Mouse (Mus musculus): ENCODE results near the gene Rtp4. TPM values are rescaled to one million over a fixed set of nuclear protein-coding genes. Genes with fewer than 3 reads are reported as not detected.

Rtp4 gene
- polyA plus RNA-seq, 1 experiment from 2014 or later = 3.1 TPM

DNA sequence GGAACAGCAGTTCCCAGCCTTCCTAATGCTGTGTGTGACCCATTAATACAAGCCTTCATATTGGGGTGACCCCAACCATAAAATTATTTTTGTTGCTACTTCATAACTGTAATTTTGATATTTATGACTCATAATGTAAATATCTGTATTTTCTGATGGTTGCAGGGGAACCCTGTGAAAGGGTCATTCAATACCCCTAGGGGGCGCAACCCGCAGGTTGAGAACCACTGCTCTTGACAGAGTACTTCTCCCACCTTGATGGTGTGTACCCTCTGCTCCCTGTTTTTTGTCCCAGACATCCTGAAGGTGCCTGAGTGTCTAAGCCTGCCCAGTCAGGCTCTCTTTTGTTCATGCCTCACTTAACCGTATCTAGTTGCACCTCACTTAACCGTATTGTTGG is 27.7 kb downstream of the Rtp4 start:
- ATAC-seq (ENCODE audit: low FRiP score) (no peak), DNase-seq (ENCODE audit: low spot score) (no peak)
- no peak overlapping the region for H3K4me2 ChIP-seq (replicated peaks; ENCODE audit: low read depth, low read length)
- H3K4me1 ChIP-seq (replicated peaks; ENCODE audit: control insufficient read depth, insufficient read depth, low read length) = no peaks in the 10 kb centered on the region
- 83% methylated on average over 4 of the region's 4 CpGs for WGBS
- no peak overlapping the region for H3K27ac ChIP-seq (ENCODE audit: low read depth, low read length)
- no peak overlapping the region for H3K4me3 ChIP-seq (ENCODE audit: low read depth, low read length)
- H3K27me3 ChIP-seq (ENCODE audit: control insufficient read depth, insufficient read depth, low read length) = no peaks in the 10 kb centered on the region
- no peak overlapping the region for H3K9ac ChIP-seq (ENCODE audit: low read depth, low read length)
- H3K9me3 ChIP-seq (ENCODE audit: control insufficient read depth, low read length) = no peaks in the 10 kb centered on the region
- no peaks in the 10 kb centered on the region for H3K36me3 ChIP-seq (ENCODE audit: control insufficient read depth, insufficient read depth, low read length)

DNA sequence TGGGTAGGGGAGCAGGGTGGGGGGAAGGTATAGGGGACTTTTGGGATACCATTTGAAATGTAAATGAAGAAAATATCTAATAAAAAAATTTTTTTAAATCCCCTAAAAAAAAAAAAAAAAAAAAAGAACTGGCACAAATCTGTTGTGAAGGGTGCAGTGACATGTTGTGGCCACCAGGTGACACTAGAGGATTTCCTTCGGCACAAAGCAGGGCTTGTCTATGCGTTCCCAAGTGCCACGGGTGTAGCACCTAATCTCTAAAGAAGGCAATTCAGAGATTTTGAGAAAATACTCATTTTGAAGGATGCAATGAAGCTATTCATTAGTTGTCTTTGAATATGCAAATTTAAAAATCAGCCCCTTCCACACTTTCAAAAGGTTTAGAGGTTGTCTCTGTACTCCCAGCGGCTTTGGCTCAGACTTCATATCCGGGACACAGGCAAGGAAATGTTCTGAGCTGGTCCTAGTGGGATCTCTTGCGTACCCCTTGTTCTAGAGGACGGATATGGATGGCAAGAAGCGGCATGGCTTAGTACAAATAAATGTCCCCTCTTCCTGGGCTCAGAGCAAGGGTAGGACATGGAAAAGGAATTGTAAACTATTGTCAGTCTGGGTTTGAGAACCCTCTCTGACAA is 30.4 kb downstream of the Rtp4 start:
- DNase-seq (ENCODE audit: low spot score) (peak; percentile 74), ATAC-seq (ENCODE audit: low FRiP score) (0 out of 2 replicates have a peak, but pooled peaks have one; percentile 64)
- Histone ChIP-seq H3K27ac (ENCODE audit: low read depth, low read length) (no peak overlapping the region), H3K27me3 (ENCODE audit: control insufficient read depth, insufficient read depth, low read length) (no peaks in the 10 kb centered on the region), H3K4me1 (replicated peaks; ENCODE audit: control insufficient read depth, insufficient read depth, low read length) (no peaks in the 10 kb centered on the region), H3K9ac (ENCODE audit: low read depth, low read length) (no peak overlapping the region), H3K36me3 (ENCODE audit: control insufficient read depth, insufficient read depth, low read length) (no peaks in the 10 kb centered on the region), H3K4me2 (replicated peaks; ENCODE audit: low read depth, low read length) (no peak overlapping the region), H3K9me3 (ENCODE audit: control insufficient read depth, low read length) (no peaks in the 10 kb centered on the region), H3K4me3 (ENCODE audit: low read depth, low read length) (no peak overlapping the region)
- 49% methylated on average over 8 of the region's 8 CpGs for WGBS

DNA sequence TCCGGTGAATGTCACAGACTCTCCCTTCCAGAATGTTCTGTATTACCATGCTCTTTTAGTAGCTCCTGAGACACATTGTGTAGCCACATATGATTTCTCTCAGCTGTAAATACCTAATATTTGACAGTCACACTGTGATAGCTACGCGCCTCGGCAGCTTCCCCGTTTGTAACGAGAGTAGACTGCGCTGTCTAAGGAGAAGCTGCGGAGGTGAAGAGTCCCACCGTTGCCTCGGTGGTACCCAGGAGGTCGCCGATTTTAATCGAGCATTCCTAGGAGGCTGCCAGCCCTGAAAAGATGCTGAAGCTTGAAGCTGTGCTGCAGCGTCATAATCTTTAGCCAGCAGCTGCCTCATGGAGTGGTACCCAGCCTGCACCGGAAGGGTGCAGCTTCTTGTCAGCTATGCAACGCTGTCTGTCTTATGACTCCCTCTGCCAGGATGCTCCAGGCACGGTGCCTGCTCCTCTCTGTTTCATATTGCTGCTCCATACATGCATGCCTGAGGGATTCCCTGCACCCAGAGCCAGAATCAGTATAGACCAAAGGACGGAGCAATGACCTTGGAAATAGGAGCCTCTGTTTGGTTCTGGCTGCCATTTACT is 31.0 kb downstream of the Rtp4 start:
- Histone ChIP-seq H3K27me3 (ENCODE audit: control insufficient read depth, insufficient read depth, low read length) (no peaks in the 10 kb centered on the region), H3K9me3 (ENCODE audit: control insufficient read depth, low read length) (no peaks in the 10 kb centered on the region), H3K27ac (ENCODE audit: low read depth, low read length) (no peak overlapping the region), H3K36me3 (ENCODE audit: control insufficient read depth, insufficient read depth, low read length) (no peaks in the 10 kb centered on the region), H3K4me3 (ENCODE audit: low read depth, low read length) (no peak overlapping the region), H3K4me2 (replicated peaks; ENCODE audit: low read depth, low read length) (no peak overlapping the region), H3K9ac (ENCODE audit: low read depth, low read length) (no peak overlapping the region), H3K4me1 (replicated peaks; ENCODE audit: control insufficient read depth, insufficient read depth, low read length) (no peaks in the 10 kb centered on the region)
- DNase-seq (ENCODE audit: low spot score) = no peak
- 86% methylated on average over 18 of the region's 18 CpGs for WGBS
- ATAC-seq (ENCODE audit: low FRiP score) = 0 out of 2 replicates have a peak, but pooled peaks have one; percentile 33

DNA sequence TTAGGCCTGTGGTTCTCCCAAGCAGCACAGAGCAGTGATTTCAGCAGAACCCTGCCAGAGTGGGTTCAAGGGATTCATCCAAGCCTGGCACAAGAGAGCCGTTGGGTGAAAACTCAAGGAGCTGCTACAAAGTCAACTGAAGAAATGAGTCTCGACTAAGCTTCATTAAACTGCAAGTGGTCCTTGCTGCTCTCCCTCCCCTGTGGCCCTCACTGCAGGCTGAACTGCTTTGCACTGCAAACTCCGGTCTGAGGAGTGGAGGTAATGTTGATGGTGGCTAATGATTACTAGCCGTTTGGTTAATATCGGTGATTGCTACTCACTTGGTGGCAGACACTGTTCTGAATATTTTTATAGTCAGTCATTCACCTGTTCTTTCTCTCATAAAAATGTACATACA is 34.6 kb downstream of the Rtp4 start:
- 80% methylated on average over 5 of the region's 5 CpGs for WGBS
- no peak overlapping the region for H3K27ac ChIP-seq (ENCODE audit: low read depth, low read length)
- ATAC-seq (ENCODE audit: low FRiP score) (no peak), DNase-seq (ENCODE audit: low spot score) (no peak)
- no peak overlapping the region for H3K4me3 ChIP-seq (ENCODE audit: low read depth, low read length)
- no peaks in the 10 kb centered on the region for H3K4me1 ChIP-seq (replicated peaks; ENCODE audit: control insufficient read depth, insufficient read depth, low read length)
- H3K4me2 ChIP-seq (replicated peaks; ENCODE audit: low read depth, low read length) = no peak overlapping the region
- H3K9me3 ChIP-seq (ENCODE audit: control insufficient read depth, low read length) = no peaks in the 10 kb centered on the region
- no peaks in the 10 kb centered on the region for H3K36me3 ChIP-seq (ENCODE audit: control insufficient read depth, insufficient read depth, low read length)
- H3K9ac ChIP-seq (ENCODE audit: low read depth, low read length) = no peak overlapping the region
- no peaks in the 10 kb centered on the region for H3K27me3 ChIP-seq (ENCODE audit: control insufficient read depth, insufficient read depth, low read length)

DNA sequence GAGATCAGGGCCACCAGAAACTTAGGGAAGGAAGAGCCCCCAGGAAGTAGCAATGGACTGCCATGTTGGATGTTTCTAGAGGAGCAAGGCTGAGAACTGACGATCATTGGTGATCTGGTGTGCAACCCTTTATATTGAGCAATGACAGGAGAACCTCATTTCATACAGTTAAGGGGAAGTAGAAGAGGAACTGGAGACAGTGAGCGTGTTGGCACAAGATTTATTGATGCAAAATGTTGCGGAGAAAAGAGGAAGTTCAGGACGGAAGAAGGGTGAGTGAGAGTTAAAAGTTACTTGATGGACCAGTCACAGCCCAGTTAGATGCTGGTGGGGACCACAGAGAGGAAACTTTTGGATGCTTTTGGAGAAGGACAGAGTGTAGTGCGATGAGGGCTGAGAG is 37.1 kb downstream of the Rtp4 start:
- H3K4me2 ChIP-seq (replicated peaks; ENCODE audit: low read depth, low read length) = no peak overlapping the region
- ATAC-seq (ENCODE audit: low FRiP score) = no peak
- 94% methylated on average over 5 of the region's 5 CpGs for WGBS

DNA sequence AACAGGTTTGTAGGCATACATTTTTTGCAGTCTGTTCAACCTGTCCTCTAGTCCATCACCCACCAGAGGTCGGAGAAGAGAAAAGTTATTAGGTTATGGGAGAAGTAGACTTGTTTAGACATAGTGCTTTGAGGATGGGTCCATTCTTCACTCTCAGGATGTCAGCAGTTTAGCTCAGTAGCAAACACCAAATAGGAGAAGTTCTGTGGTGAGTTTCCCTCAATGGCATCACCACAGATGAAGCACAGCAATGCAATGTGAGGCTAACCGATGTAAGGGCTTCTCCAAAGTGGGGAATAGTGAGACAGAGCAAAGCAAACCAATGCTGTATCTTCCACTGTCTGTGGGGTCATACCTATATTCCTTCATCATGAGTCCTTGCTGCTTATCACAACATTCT is 37.6 kb downstream of the Rtp4 start:
- H3K27ac ChIP-seq (ENCODE audit: low read depth, low read length) = no peak overlapping the region
- WGBS = 96% methylated on average over 2 of the region's 2 CpGs
- H3K4me2 ChIP-seq (replicated peaks; ENCODE audit: low read depth, low read length) = no peak overlapping the region
- H3K9me3 ChIP-seq (ENCODE audit: control insufficient read depth, low read length) = no peaks in the 10 kb centered on the region
- H3K27me3 ChIP-seq (ENCODE audit: control insufficient read depth, insufficient read depth, low read length) = no peaks in the 10 kb centered on the region
- H3K36me3 ChIP-seq (ENCODE audit: control insufficient read depth, insufficient read depth, low read length) = no peaks in the 10 kb centered on the region
- no peaks in the 10 kb centered on the region for H3K4me1 ChIP-seq (replicated peaks; ENCODE audit: control insufficient read depth, insufficient read depth, low read length)
- H3K9ac ChIP-seq (ENCODE audit: low read depth, low read length) = no peak overlapping the region
- ATAC-seq (ENCODE audit: low FRiP score) = no peak
- no peak for DNase-seq (ENCODE audit: low spot score)
- H3K4me3 ChIP-seq (ENCODE audit: low read depth, low read length) = no peak overlapping the region

More for the DNA sequence above, 37.1 kb downstream of the Rtp4 start:
- H3K4me3 ChIP-seq (ENCODE audit: low read depth, low read length) = no peak overlapping the region
- H3K9ac ChIP-seq (ENCODE audit: low read depth, low read length) = no peak overlapping the region
- H3K4me1 ChIP-seq (replicated peaks; ENCODE audit: control insufficient read depth, insufficient read depth, low read length) = no peaks in the 10 kb centered on the region
- H3K27me3 ChIP-seq (ENCODE audit: control insufficient read depth, insufficient read depth, low read length) = no peaks in the 10 kb centered on the region
- no peaks in the 10 kb centered on the region for H3K36me3 ChIP-seq (ENCODE audit: control insufficient read depth, insufficient read depth, low read length)
- no peak for DNase-seq (ENCODE audit: low spot score)
- no peaks in the 10 kb centered on the region for H3K9me3 ChIP-seq (ENCODE audit: control insufficient read depth, low read length)
- no peak overlapping the region for H3K27ac ChIP-seq (ENCODE audit: low read depth, low read length)

DNA sequence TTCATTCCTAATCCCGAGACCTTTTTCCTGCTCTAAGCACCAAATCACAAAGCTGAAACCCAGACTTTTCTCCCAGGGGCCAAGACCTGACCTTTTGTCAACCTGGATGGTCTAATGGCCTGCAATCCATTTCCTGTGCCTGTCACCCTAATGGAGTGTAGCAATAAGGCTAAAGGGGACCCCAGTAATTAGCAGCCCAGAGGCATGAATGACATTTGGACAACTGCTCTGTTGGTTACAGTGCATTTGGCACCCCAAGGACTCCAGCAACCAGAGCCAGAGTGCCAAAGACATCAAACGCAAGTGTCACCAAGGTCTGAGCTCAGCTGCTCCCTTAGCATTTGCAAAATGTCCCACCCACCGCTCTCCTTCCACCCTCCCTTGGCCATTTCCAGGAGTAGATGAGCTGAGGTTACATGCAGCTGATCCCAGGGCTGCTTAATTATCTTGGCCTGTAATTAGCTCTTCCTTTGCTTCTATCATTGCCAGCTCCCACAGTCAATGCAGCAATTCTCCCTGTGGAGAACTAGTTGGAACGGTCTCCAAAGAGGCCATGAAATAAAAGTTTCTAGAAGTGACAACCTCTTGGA is 48.4 kb downstream of the Rtp4 start:
- H3K36me3 ChIP-seq (ENCODE audit: control insufficient read depth, insufficient read depth, low read length) = no peaks in the 10 kb centered on the region
- WGBS = 52% methylated on average over 4 of the region's 4 CpGs
- no peak overlapping the region for H3K4me3 ChIP-seq (ENCODE audit: low read depth, low read length)
- H3K9ac ChIP-seq (ENCODE audit: low read depth, low read length) = no peak overlapping the region
- no peak overlapping the region for H3K4me2 ChIP-seq (replicated peaks; ENCODE audit: low read depth, low read length)
- peak; percentile 9 for DNase-seq (ENCODE audit: low spot score)
- H3K9me3 ChIP-seq (ENCODE audit: control insufficient read depth, low read length) = no peaks in the 10 kb centered on the region
- H3K4me1 ChIP-seq (replicated peaks; ENCODE audit: control insufficient read depth, insufficient read depth, low read length) = no peaks in the 10 kb centered on the region
- no peak overlapping the region for H3K27ac ChIP-seq (ENCODE audit: low read depth, low read length)
- ATAC-seq (ENCODE audit: low FRiP score) = 0 out of 2 replicates have a peak, but pooled peaks have one; percentile 14
- H3K27me3 ChIP-seq (ENCODE audit: control insufficient read depth, insufficient read depth, low read length) = no peaks in the 10 kb centered on the region

DNA sequence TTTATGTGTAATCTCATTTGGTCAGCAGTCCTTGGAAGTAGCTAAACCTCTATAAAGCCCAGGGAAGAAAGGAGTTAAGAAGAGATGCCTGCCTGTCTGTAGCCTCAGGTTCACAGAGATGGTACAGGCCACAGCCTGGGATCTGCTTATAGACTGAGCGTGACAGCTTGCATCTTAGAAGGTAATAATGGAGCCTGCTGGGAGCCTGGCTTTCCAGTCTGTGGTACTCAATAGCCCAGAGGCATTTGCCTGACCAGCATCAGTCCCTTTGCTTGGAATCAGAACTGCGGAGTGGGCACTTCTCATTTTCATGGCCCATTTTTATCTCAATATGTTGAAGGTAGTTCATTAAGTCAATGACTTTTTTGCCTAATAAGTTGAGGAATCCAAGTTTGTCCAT is 54.5 kb downstream of the Rtp4 start:
- no peak overlapping the region for H3K9ac ChIP-seq (ENCODE audit: low read depth, low read length)
- ATAC-seq (ENCODE audit: low FRiP score) = no peak
- H3K27me3 ChIP-seq (ENCODE audit: control insufficient read depth, insufficient read depth, low read length) = no peaks in the 10 kb centered on the region
- WGBS = 71% methylated on average over 2 of the region's 2 CpGs
- DNase-seq (ENCODE audit: low spot score) = no peak
- H3K4me2 ChIP-seq (replicated peaks; ENCODE audit: low read depth, low read length) = no peak overlapping the region
- H3K36me3 ChIP-seq (ENCODE audit: control insufficient read depth, insufficient read depth, low read length) = no peaks in the 10 kb centered on the region
- H3K4me3 ChIP-seq (ENCODE audit: low read depth, low read length) = no peak overlapping the region
- no peaks in the 10 kb centered on the region for H3K9me3 ChIP-seq (ENCODE audit: control insufficient read depth, low read length)
- no peaks in the 10 kb centered on the region for H3K4me1 ChIP-seq (replicated peaks; ENCODE audit: control insufficient read depth, insufficient read depth, low read length)
- no peak overlapping the region for H3K27ac ChIP-seq (ENCODE audit: low read depth, low read length)
